Mouse (Mus musculus) left cerebral cortex, adult 18-20 months (tissue): ENCODE measurements around the gene Sntg2. TPM values are rescaled to one million over a fixed set of nuclear protein-coding genes. Genes with fewer than 3 reads are reported as not detected.

ENCODE experiments used
- DNase-seq, 2 experiments: peaks; one replicate each; pipeline ENCODE4 v3.0.0; 2021 to 2022; ENCODE audit warnings: low spot score in 2 of 2, mixed read lengths in 1 of 2
- total RNA-seq, 2 experiments: library from RNA; stranded (reverse); gene quantifications; 2 replicates each; pipeline ENCODE4 v1.2.3; 2021

The Sntg2 gene
- total RNA-seq, 2 experiments from 2014 or later, result 8.8 to 10.4 TPM

DNA sequence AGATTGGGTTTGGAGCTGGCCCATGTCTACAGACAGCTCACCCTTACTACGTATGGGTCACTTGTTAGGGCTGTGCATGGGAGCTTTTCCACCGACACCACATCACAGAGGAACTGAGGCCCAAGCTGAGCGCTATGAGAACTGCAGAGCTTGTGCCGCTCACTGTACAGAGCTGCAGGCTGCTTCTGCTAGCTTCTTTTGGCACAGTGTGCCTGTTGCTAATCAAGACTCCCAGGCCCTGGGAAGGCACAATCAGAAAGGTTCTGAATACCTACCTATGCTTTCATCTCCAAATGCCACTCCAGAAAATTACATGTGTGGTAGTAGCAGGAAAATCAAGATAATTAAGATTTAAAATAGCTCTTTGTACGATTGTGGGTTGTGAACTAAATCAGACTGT is 165.1 kb downstream of the Sntg2 start:
- no peak for DNase-seq

DNA sequence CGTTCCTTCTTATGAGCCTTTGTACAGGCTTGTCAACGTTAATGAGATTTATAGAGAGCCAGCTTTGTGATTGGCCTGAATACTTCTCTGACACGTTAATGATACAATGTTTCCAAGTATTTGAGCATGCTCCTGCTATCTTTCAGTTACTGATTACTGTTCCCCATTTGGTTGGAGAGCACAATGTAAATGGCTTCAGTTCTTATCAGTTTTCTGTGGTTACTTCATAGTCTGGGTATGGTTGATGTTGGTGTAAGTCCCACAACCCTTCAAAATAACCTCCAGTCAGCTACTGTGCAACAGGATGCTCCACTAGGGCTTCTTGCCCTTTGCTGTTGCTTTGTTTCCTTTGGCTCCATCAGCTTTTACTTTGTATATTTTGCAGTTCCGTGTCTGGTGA is 168.7 kb downstream of the Sntg2 start:
- DNase-seq, result no peak

DNA sequence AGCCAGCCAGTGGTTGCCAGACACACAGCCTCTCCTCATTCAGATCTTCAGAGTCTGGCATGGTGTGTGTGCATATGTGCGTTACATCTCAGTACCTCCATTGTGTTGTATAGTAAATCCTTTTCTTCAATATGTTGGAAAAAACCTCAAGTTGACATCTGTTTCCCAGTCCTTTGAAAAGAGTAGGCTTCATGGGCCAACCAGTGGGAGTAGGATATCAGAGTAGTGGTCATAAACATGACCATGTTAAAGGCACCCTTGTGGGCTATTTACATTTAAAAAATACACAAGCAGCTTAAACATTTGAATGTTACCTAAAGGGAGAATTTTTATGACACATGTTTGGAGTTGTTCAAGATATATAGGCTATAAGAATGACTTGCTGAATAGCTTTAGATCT is 170.4 kb downstream of the Sntg2 start:
- DNase-seq, result no peak

DNA sequence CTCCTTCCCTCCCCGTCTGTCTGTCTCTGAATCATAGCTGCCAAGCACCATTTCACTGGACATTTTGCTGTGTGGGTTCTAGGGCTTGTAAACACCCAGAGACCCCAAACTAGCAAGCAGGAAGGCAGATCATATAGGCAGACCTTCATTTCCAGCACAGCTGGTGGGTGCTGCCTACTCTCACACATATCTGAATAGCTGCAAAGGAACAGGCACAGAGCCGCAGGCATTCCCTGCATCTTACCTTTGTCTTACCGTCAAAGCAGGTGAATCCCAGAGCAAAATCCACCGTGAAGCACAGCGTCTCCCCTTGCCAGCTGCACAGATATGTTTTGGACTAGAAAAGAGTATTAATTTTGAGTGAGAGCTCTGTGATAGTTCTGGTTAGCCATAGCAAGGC is 172.1 kb downstream of the Sntg2 start:
- DNase-seq, result peak in 1 of 2 experiments; percentile 18

DNA sequence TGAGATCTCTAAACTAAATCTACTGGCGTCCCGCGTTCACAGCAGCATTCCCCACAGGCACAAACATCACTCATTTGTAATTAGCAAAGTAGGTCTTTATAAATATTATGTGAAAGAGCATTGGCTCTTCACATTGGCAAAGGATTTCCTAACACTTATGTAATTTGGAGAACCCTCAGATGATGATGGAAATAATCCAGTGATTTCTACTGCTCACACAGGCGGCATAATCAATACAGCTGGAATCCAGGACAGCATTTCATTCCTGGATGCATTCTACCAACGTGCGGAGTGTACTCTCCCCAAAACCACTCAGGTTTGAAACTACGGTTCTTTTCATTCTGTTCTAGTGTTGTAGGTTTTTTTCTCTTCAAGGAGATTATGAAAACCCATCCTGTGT is 172.6 kb downstream of the Sntg2 start:
- no peak for DNase-seq

DNA sequence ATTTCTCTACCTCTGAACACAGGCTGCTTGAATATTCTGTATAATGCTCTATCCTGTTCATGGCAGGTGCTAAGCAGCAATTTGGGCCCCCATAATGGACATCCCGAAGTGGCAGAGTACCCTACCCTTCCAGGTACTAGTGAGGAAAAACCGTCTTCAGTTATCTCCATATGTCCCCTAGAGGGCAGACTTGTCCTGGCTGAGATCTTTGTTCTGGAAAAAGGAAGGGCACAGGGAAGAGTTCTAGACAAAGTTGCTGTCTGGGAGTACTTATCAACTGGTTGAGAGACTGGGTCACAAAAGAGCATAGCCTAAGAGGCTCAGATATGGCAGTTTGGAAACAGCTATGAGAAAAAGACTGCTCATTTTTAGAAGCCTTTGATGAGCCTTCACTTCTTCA is 173.4 kb downstream of the Sntg2 start:
- peak; percentile 50 to 52 for DNase-seq

DNA sequence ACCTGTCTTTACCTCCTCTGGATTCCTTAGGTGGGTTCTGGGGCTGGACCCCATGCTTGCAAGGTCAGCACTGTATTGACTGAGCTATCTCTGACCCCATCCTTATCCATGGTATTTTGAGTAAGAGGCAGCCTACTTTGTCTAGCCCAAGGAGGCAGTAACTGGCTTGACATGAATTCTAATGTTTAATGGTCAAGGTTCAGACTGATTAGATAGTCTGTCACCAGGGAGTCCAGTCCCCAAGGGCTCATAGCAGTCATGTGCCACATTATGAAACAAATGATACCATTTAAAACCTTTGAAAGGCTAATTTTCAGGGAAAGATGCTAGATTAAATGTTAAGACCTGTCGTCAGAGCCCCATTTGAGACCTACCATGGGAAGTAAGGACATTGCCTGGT is 174.9 kb downstream of the Sntg2 start:
- no peak for DNase-seq

DNA sequence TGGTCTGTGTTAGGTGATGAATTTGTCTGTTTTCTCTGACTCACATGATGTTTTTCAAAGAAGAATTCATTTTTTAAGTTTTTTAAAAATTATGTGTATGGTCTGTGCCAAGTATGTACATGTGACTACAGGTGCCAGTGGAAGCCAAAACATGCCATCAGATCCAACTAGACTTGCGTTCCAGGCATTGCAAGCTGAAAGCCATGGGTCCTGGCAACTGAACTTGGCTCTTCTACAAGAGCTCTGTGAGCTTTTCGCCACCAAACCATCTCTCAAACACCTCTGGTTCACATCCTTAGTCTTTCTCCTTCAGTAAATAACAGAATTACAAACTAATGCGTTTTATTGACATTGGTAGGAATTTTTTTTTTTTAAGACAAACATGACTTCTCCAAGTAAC is 191.5 kb downstream of the Sntg2 start:
- DNase-seq, result no peak

DNA sequence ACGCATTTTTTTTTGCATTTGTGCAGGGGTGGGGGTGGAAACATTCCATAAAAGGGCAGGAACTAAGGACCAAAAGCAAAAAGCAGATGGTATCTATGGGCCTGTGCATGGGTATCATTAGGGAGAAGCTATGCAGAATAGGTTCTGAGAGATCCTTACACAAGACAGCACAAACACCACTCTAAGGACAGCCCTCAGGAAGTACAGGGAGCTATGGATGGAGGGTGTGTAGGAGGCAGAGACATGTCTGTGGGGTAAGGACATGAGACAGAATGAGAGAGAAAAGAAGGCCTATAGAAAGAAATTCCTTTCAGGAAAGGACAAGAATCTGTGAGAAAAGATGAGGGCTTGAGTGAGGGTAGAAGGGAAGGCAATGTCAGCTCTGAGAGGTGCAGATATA is 193.6 kb downstream of the Sntg2 start:
- DNase-seq, result no peak

DNA sequence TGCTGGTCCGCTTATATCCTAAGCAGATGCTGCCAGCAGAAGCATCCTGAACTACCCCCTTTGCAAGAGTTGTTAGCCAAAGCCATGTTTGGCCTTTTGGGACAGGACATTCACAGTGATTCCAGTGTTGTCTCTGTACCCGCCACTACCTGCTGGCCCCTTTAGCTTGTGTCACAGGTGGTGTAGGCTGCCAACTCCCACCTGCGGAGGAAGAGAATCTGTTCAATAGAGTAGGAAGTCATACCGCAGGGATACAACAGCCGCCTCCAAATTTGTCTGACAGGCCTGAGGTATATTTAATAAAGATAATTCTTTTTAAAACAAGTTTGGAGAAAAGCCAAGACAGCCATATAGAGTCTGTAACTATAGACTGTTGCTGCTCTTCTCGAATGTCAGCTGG is 195.2 kb downstream of the Sntg2 start:
- no peak for DNase-seq

DNA sequence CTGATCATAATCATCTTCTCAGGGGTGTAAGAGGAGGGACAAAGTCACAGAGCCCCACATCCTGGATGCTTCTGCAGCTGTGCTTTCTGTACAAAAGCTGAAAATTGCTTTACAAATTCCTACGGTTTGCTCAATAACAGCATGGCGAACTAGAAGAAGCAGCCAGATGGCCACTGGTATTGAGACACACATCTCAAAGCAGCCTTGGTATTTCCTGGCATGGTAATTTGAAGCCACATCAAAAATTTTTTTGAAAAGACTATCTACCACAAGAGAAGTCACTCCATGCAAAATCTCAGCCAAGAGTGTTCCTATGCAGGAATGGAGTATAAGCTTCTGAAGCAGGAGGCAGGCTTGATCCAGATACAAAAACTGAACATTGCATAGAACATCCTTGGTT is 195.6 kb downstream of the Sntg2 start:
- no peak for DNase-seq

DNA sequence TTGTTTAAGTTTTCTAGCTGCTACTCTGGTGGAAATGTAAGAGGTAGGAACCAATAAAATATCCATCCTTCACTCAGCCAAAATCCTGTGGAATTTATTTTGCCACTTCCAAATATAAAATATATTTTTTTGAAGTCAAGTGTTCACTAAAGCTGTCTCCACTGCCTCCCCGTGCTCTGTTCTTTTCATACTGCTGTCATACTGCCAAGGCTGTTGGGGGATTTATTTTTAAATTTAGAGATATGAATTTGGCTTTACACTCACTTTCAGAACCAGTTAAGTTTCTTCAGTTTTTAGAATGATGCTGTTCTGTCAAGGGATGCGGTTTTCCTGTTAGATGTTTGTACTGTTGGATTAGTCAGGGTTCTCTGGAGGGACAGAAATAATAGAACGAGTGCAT is 204.7 kb downstream of the Sntg2 start:
- no peak for DNase-seq

DNA sequence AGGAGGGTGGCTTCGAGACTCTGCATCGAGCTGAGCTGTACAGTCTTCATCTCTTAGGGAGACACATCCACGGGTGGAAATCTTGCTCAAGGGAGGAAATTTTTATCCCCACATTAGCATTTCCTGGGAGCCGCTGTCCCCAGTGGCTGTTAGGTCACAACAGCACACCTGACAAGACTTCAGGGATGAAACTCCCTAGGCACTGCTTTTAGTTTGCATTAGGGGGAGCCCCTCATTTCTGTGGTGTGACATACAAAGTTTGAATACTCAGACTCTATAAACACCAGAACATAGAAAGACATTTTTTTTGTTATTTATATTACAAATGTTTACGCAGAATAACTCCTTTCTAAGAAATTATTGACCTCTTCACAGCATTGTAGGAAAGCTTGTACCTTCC is 208.6 kb downstream of the Sntg2 start:
- DNase-seq, result no peak

DNA sequence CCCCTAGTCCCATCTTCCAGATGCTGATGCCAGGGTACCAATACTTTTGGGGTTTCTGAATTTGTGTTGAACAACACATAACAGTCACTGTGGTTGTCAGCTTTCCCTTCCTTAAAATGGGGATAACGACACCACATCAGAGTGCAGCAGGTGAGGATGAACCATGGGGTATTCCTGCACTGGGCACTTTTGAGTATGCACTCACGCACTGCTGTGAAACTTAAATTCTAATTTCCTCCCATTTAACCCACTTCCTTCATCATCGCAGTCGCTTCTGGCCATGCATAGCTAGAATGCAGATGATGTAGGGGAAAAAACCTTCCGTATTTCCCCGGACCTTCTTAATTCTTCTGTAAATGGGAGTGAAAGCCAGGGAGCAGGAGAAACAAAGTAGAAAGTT is 209.2 kb downstream of the Sntg2 start:
- no peak for DNase-seq

DNA sequence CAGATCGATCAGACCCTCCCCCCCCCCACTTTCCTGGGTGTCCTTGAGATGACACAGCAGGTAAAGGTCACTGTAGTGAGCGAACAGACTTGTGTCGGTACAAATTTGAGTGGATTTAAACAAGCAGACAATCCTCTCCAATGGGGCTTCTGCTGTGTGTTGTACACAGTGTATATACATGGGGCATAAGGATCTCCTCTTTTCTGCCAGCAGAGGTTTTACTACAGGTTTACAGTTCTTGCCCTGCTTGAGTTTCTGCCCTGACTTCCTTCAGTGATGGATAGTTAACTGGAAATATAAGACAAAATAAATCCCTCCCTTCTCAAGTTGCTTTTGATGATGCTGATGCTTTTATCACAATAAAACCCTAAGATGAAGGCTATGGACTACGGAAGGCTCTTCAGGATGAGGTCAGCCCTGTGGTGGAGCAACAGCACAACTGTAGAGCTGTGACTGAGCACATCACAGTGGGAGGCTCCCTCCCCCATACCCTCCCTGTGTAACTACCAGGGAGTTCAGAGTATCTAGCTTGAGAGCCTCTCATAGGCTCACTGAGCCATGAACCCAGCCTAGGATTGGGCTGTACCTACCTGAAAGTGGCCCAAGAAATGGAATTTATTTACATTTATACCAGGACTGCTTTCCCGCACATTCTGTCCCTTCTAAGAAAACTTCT is 211.3 kb downstream of the Sntg2 start:
- DNase-seq, result no peak

DNA sequence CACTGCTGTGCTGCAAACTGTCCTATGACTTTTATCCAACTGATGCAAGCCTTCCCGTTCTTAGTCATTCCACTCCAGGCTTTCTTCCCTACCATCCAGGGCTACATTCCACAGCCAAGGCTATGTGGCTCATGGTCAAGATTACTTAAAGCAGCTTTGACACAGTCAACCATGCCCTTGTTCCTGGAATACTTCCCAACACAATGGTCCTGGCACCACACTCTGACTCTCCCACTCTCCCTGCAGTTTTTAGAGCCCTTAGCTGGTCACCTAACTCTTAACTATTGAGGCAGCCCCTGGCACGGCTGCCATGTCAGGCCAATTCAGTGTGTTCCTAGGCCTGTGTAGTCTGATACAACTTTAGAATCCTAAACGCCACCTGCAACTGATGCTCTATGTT is 212.7 kb downstream of the Sntg2 start:
- DNase-seq, result no peak

DNA sequence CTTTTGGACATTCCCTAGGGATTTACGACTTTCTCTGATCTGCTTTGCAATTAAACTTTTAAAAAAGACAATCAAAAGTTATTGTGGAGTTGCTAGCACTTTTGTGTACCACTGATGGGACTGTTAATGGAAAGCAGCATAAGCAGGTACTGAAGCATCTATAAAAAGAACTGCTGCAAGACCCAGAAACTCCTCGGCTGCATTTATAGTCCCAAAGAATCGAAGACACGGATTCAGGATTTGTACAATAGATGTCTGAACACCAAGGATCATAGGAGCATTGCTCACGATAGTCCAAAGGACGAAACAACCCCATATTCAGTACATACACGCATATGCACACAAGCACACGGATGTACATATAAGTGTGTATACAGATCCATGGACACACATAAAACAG is 213.4 kb downstream of the Sntg2 start:
- no peak for DNase-seq

DNA sequence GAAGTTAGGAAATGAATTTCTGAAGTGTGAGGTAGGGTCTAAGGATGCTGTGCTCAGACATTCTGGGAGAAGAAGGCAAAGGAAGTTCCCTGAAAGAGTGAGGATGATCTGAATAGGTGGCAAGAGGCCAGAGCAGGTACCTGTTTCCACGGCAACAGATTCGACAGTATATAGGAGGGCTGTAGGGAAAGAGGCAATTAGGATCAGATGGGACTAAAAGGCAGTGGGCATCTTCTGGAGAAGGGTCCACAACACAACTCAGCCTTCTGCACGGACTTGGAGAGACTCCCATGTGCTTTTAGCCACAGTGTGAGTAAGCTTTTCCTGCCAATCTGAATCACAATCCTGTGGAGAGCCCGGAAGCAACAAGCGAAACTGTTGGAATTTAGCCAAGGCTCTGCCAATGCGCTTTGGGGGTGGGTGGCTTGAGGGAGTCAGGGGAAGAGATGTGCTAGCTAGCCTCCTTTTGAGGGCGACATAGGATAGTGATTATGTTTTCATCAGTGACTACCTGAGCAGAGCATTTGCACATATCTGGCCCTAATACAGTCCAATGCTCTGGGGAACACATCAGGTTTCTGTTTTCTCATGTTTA is 219.0 kb downstream of the Sntg2 start:
- DNase-seq, result no peak

DNA sequence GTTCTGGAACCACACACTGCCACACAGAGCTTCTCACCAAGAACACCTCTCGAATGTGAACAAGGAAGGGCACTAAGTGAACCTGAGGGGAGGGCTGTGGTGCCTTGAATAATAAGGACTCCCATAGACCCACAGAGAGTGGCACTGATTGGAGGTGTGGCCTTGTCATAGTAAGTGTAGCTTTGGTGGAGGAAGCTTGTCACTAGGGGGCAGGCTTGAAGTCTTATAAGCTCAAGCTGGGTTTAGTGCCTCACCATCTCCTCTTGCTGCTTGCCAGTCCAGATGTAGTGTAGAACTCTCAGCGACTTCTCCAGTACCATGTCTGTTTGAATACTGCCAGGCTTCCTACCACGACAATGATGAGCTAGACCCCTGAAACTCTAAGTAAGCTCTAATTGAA is 231.1 kb downstream of the Sntg2 start:
- DNase-seq, result peak; percentile 37 to 48

DNA sequence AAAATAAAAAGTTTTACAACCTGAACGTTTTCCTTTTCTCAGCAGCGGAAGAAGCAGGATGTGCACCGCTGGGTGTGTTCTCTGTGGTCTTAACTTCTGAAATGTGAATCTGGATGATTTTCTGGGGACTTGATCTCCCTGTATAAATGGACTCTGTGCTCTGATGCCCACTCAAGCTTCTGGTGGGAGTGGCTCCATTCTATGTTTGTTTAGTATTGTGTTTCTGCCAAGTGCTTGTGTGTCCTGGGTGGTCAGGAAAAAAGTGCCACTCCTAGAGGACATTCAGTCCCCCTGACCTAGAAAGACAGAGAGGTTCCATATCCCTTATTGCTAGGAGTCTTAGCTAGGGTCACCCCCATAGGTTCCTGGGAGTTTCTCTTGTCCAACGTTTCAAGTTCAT is 240.7 kb downstream of the Sntg2 start, which contains the start of gene Tpo:
TSS of gene Tpo (minus strand) at position 101 of the 400 bp plus-strand sequence.
- DNase-seq, result no peak

DNA sequence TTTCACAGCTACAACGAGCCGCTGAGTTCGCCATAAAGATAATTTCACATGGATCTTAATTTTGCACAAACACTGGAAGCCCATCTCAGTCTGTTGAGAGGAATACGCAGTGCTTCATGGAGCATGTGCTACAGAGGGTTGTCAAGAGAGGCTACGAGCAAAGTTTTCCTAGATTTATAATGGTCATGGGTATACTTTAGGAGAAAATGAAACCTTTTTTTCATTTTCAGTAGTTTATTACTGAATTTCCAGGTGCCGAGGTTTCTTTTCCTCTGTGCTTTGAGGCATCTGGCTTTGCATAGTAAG is 243.8 kb downstream of the Sntg2 start:
- DNase-seq, result no peak

DNA sequence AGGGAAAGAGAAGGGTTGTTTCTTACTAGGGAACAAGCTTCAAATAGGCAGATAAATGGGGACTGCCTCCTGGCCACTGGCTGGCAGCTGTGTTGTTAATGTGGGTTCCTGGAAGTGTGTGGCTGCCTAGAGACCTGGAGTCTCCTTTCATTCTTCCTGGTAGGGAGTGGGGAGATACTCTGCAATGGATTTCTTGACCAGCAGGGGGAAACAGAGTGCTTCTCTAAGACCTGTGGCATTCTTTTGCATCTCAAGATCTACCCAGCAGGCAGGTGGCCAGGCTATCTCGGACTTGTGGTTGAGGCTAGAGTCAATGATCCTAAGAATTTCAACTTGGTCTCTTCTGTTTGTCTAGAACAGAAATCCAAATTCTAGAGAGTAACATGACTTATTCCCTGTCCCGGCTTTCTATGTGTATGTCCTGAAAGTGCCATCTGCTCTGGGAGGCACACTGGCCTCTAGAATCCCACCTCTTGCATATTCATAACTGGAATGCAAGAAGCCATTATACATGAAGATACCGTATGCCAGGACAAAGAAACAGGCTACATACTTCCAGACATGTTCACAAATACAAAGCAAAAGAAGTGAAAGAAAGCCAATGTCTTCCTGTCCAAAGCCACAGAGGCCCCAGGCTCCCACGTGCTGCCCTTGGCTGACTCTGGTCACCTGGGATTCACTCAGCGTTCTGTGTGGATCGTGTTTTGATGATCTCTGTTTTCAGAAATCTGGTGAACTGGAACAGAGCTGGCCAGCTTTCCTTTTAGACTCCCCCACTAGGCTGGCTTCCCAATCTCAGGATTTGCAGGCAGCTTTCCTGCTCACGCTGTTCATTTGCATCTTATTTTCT is 244.4 kb downstream of the Sntg2 start:
- peak; percentile 78 to 85 for DNase-seq
